Mouse (Mus musculus) MEL-GATA-1-ER (cell line): ENCODE results near the gene Mrpl58.

ENCODE experiments used
- DNase-seq: peaks from one replicate; pipeline ENCODE4 v3.0.0-alpha.2; 2012; ENCODE audit warnings: low read depth; ENCODE audit errors: extremely low read depth

Gene Mrpl58

DNA sequence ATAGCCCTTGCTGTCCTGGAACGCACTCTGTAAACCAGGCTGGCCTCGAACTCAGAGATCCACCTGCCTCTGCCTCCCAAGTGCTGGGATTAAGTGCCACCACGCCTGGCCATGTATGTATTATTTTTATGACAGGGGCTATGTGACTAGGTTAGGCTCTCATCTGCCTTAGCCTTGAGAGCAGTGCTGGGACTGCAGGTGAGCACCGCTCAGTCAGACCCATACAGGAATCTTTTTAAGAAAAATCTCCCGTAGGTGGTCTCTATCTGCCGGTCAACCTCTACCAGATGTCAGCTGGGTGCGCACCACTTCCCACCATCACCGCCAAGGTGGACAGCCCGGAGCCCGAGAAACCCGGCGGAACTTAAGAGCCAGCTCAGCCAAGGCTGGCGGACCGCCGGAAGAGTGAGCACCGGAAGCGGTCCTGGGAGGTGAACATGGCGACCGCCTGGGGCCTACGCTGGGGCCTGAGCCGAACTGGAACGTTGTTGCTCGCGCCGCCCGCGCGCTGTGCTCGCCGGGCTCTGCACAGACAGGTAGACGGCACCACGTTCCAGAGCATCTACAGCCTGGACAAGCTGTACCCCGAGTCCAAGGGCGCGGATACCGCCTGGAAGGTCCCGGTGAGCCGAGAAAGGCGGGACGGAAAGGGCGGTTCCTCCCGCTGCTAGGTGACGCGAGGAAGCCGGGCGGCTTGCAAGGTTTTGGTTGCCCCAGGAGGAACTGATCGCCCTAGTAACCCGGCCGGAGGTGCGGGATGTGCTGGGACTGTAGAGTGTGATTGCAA, at the start of gene Mrpl58:
TSS of gene Mrpl58 (plus strand) at position 415 of the 787 bp plus-strand sequence.
- DNase-seq, result peak; percentile 70

GRCm38 (mm10) chr11:115354183-115354582, 49.4 kb upstream of the Mrpl58 start:
- DNase-seq, result peak; percentile 49

DNA sequence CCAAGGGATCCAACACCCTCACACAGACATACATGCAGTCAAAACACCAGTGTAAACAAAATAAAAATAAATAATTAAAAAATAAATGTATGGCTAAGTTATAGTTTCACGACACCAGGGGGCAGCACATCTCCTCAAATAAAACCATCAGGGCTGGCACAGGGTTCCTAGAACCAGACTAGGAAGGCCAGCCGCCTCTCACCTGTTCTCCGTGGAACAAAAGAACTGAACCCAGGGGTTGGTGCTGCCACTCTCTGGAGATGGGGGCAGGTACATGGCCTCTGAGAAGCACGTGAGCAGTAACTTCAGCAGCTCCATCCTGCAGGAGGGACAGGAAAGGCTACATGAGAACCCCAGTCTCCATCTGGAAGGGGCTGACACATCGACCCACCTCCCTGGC, 45.1 kb upstream of the Mrpl58 start:
- DNase-seq, result no peak

GRCm38 (mm10) chr11:115359293-115359692, 44.3 kb upstream of the Mrpl58 start:
- DNase-seq, result no peak

DNA sequence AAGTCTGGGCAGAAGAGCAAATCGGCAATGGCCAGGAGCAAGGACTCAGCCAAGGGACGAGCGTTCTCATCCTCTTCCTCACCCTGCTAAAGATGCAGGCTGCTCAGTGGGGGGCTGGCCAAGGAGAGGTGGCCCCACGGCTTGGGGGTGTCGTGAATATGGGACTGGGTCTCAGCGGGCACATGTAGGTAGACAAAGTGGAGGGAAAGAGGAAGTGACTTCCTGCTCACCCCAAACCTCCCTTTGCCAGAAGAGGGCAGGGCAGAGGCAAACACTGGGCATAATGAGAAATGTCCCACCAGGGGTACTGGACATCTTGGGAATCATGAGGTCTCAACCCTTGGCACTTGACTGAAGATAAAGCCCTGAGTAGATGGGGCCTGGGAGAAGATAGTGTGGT, 43.8 kb upstream of the Mrpl58 start:
- no peak for DNase-seq

DNA sequence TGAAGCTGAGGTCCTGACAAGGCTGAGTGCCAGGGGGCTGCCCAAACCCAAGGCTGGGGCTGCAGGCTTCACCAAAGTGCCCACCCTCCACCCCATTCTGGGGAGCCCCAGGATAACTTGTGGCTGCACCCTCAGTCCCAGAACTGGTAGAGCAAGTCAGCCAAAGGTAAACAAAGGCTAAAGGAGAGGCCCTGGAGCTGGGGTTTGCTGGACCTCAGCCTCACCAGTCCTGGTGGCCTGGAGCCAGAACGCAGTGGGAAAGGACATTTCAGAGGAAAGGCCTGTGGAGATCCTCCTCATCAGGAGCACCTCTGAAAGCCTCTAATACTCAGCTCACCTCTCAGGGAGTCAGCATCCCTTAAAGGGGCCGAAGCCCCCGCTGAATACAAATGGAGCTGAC, 39.4 kb upstream of the Mrpl58 start:
- DNase-seq, result no peak

DNA sequence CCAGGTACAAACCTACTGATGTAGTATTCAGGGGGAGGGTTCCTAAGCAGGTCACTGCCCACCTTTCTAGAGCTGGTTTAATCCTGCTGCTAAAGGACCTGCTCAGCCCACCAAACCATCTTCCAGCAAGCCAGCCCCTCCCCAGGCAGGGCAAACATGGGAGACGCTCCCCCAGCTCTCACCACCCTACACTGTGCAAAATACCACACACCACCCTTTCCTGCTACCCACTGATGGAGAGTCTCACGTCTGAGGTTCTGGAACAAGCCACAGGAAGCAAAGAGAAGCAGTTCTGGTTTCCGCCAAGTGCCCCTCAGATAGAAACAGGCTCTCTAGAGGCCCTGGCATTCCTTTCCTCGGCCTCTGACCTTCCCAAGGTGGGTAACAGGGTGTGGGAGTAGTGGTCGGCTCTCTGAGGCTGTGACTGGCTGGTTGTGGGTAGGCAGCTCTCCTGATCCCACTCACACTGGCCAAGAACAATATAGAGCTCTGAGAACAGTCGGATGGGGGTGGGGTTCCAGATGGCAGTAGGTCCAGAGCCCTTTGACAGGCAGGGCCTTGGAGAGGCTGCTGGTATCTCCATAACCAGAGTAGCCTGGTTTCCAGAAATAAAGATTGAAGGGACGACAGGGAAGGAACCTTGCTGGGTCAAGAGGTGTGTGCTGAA, 37.4 kb upstream of the Mrpl58 start:
- DNase-seq, result no peak

DNA sequence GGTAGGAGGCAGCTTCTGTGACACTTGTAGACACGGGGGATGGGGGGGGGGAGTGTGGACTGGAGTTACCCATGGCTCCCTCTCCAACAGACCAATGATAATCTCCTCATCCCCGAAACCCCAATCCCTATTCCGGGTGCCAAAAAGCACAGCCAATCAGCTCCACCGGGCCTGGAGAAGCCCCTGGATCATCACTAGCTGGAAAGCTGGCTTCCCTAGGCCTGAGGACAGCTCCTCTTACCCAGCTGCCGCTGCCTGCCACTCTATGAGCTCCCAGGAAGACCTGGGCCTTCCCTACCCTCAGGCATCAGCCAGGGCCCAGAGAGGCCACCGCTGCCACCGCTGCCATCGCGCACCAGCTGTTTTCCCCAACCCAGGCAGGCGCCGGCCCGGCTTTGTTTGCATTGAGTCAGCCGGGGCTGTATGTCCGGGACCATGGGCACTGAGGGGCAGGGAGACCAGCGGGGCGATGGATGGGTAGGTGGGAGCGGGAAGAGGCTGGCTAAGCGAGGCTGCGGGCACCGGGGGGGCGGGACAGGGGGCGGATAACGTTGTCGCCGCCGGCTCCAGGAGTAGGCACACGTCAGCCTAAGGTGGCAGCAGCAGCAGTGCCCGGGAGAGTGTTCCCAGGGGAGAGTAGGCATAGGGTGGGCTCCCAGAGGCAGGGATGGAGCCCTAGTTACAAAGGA, 36.7 kb upstream of the Mrpl58 start:
- no peak for DNase-seq

DNA sequence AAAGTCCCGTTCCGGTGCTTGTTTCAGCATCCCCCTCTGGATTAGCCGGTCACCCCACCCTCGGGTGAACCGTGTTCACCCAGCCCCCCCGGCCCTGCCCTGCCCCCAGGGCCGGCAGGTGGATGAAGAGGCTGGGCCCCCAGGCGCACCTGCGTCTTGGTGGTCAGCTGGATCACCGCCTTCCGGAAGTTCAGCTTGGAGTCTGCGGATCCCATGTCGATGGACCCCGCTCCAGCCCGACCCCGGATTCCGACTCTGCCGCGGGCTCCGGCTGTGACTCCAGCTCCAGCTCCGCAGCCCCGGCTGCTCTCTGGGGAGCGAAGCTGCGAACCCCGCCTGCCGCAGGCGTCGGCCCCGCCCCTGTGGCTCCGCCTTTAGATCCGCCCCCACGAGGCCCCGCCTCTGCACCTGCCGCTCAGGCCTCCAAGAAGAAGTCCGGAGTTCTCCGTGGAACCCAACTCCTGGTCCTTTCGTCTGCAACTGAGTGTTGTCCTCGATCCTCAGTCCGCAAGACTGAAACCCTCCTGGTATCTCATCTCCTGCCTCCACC, 36.1 kb upstream of the Mrpl58 start, which contains the start of gene Hid1:
TSS of gene Hid1 (minus strand) at position 362 of the 550 bp plus-strand sequence.
- no peak for DNase-seq

DNA sequence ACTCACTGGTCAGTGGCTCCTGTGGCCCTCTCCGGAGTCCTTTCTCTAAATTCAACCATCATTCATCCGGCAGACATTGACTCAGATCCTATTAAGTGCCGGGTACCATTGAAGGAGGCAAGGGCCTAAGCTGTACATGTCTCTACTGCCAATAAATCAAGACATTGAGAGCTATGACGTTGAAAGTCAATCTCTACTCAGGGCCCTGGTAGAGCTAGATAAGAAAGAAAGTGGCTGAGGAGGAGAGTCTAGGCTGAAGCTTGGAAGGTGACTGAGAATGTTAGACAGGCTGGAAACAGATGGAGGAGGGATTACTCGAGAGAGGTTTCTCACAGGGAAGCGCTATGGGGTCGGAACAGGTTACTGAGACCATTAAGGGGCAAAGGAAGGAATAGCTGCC, 33.2 kb upstream of the Mrpl58 start:
- DNase-seq, result no peak

DNA sequence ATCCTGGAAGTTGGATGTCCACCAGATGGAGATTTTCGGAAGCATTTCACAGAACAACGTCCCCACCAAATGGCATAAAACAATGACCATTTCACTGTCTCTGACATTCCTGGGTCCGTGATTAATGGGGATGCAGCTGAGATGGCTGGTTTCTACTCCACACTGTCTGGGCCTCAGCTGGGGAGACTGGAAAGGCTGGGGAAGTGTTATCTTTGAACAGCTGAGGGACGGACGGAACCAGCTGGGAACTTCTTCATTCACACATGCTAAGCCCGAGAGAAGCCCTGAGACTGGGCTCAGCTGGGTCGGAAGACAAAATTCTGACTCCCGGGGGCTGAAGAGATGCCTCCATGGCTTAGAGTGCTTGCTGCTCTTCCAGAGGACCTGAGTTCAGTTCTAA, 32.2 kb upstream of the Mrpl58 start:
- no peak for DNase-seq

- no peak for DNase-seq
Measured at GRCm38 (mm10) chr11:115372015-115372414, 31.5 kb upstream of the Mrpl58 start.

DNA sequence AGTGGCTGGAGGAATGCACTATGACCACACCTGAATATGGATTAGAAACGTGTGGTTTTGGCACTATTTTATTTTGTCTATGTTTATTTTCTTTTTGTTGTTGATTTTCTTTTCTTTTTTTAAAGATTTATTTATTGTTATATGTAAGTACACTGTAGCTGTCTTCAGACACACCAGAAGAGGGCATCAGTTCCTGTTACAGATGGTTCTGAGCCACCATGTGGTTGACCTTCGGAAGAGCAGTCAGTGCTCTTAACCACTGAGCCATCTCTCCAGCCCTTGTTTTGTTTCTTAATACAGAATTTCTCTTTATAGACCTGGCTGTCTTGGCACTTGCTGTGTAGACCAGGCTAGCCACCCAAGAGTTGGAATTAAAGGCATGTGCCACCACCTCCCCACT, 30.8 kb upstream of the Mrpl58 start:
- no peak for DNase-seq

GRCm38 (mm10) chr11:115373805-115374694, 29.5 kb upstream of the Mrpl58 start:
- no peak for DNase-seq

DNA sequence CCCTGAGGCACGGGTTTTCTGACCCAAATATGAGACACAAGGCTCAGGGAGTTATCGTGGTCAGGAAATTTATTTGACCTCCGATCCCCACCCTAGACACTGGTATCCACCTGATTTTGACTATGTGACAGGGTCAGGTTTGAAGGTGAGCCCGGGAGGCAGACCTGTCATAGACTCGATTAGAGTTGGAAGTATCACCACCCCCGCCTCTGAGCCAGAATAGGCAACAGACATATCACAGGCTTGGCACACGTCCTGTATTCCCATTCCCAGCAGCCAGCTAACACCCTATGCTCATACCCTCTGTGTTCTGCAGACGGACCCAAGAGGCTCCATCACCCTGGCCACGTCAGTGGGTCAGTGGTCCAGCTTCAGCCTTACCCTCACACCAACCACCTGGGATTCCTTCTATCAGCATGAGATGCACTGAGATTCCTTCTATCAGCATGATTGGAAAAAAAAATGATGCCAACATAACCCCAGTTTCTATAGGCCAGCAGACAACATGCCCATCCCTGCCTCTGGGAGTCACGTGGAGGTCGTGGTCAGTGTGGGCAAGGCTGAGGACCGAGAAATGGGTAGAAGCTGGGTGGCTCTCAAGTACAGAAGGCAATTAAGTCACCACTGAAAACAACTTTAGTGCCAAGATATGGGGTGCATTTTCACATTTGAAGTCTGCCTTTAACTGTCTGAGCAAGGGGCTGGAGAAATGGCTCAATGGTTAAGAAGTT, 28.7 kb upstream of the Mrpl58 start:
- DNase-seq, result no peak

- no peak for DNase-seq
Measured at GRCm38 (mm10) chr11:115376722-115377121, 26.8 kb upstream of the Mrpl58 start.

DNA sequence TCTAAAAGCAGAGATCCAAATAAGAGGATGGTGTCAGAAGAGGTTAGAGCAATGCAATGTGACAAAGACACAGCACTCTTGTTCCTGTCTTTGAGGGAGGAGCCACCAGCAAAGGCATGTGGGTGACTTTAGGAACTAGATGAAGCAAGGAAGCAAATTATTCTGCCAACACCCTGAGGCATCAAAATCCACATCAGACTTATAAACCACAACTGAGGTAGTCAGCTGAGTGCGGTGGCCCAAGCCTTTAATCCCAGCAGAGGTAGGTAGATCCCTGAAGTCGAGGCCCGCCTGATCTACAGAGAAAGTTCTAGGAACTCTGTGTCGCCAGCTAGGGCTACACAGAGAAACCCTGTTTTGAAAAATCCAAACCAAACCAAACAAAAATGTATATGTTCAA, 26.3 kb upstream of the Mrpl58 start:
- no peak for DNase-seq

- no peak for DNase-seq
Measured at GRCm38 (mm10) chr11:115377854-115378253, 25.7 kb upstream of the Mrpl58 start.

DNA sequence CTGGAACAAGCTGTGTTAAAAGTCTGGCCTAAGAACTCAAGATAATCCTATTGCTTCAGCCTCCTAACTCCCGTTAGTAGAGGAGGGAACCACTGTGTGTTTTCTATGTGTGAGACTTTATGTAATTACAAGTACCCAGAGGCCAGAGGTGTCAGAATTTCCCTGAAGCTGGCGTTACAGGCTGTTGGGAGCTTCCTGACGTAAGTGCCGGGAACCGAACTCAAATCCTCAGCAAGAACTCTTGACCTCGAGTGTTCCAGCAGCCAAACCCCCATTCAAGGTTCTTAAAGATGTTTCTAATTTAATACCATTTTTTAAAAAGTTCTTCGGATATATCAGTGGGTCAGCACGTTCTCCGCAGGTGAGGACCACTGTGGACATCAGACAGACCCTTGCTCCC, 22.3 kb upstream of the Mrpl58 start:
- no peak for DNase-seq
